Mouse (Mus musculus) midbrain, embryonic 16.5 days (tissue): ENCODE measurements around the gene Cyp4f14. TPM values are rescaled to one million over a fixed set of nuclear protein-coding genes. Genes with fewer than 3 reads are reported as not detected.

ENCODE experiments used
- polyA plus RNA-seq: library from polyadenylated mRNA; unstranded; fragments of >200 nt; fragmentation: Nextera tagmentation; extraction: Ambion mirVana; gene quantifications from 2 replicates; pipeline ENCODE4 v1.2.1, GENCODE M21; 2015

Cyp4f14 gene
- polyA plus RNA-seq, 1 experiment from 2014 or later: 0.33 TPM

Other genes starting within 250 kb of the Cyp4f14 start
- gene Cyp4f15, start 231.7 kb downstream of the Cyp4f14 start, polyA plus RNA-seq: 1.5 and 1.8 TPM in 2 replicates
- 45.9 and 46.2 TPM in 2 replicates for gene Zfp871, start 129.1 kb downstream of the Cyp4f14 start, polyA plus RNA-seq
- gene Zfp811, start 107.4 kb downstream of the Cyp4f14 start, polyA plus RNA-seq: 59.3 and 60.3 TPM in 2 replicates
- gene Zfp799, start 87.1 kb downstream of the Cyp4f14 start, polyA plus RNA-seq: 15.1 and 19.1 TPM in 2 replicates
- 8.3 and 9.0 TPM in 2 replicates for gene Zfp870, start 25.7 kb downstream of the Cyp4f14 start, polyA plus RNA-seq
- 7.4 and 8.8 TPM in 2 replicates for gene Cyp4f13, start 30.1 kb upstream of the Cyp4f14 start, polyA plus RNA-seq
- 7.2 and 7.8 TPM in 2 replicates for gene Zfp472, start 48.5 kb upstream of the Cyp4f14 start, polyA plus RNA-seq
- 21.7 and 22.3 TPM in 2 replicates for gene Zfp952, start 75.8 kb upstream of the Cyp4f14 start, polyA plus RNA-seq
- gene Zfp763, start 116.1 kb upstream of the Cyp4f14 start, polyA plus RNA-seq: 28.6 and 31.3 TPM in 2 replicates
- gene 4921501E09Rik, start 150.7 kb upstream of the Cyp4f14 start, polyA plus RNA-seq: not detected in 2 replicates
- gene Zfp563, start 172.0 kb upstream of the Cyp4f14 start, polyA plus RNA-seq: 22.9 and 25.0 TPM in 2 replicates
- gene Morc2b, start 222.3 kb upstream of the Cyp4f14 start, polyA plus RNA-seq: 0.07 and 0.41 TPM in 2 replicates